Mouse (Mus musculus): ENCODE measurements around the gene Plekhs1. TPM values are rescaled to one million over a fixed set of nuclear protein-coding genes. Genes with fewer than 3 reads are reported as not detected.

Gene Plekhs1
- under 1 TPM in 1 of 2 experiments, not detected in 1; 0.25 TPM for total RNA-seq (2021)

DNA sequence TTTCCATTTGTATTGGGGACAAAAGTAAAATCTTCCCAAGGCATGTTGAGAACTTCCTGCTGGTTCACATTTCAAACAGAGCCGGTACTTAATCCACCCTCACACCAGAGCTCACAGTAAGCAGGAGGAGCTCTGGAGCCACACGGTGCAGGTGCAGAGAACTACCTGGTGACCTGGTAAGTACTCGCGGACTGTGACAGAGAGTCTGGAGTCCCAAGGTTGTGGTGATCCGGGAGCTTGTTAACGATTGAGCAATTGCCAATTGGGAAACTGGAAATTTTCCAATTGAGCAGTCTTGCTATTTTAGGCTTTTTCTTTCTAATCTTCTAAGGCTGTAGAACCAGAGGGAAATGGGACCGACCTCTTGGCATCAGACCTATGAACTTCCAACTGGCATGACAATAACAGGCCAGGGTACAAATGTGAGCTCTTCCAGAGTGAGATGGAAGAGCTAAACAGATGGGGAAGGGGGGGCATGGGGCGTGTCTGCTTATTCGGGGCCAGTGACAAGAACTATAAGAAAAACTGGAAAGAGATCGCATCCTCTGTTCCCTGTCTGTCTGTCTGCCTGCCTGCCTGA is at the start of gene Plekhs1:
Gene Plekhs1, plus strand, starts transcription at position 119 of the 580 bp plus-strand sequence.
- DNase-seq (ENCODE audit: low spot score): no peak
- intact Hi-C loops (cut with DNase I): no loop called here

DNA sequence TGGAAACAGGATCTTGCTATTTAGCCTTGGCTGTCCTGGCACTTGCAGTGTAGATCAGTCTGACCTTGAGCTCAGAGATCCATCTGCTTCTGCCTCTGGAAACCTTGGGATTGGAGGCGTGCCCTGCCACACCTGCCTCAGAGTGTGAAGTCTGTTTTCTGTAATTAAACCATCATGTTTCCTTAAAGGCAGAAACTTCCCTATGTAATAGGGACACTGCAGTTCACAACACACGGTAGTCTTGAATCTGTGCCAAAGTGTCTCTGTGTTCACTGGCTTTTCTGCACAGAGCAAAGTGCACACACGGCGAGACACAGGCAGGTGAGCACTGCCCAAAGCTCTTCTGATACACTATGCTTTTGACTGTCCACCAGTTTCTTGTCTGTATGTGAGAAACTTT is 43.0 kb upstream of the Plekhs1 start:
- no peak for DNase-seq (ENCODE audit: low spot score)
- intact Hi-C loops (cut with DNase I): no loop called here

DNA sequence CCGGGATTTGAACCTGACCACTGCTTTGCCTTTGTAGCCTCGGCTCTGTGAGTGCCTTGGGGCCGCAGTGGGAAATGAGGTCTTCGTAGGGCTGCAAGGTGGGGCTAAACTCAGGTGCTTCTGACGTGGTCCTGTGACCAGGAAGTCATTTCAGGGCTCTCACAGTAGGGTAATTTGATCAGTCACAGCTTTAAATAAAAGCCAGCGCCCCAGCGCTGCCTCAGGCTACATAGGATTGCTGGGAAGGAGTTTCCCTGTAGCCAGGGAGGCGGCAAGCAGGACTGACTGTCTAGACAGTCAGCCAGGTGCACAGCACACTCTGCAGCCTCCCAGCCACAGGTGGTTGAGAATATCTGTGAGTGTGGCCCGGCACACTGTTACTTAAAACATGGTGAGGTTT is 42.0 kb upstream of the Plekhs1 start:
- intact Hi-C loops (cut with DNase I): no loop called here

DNA sequence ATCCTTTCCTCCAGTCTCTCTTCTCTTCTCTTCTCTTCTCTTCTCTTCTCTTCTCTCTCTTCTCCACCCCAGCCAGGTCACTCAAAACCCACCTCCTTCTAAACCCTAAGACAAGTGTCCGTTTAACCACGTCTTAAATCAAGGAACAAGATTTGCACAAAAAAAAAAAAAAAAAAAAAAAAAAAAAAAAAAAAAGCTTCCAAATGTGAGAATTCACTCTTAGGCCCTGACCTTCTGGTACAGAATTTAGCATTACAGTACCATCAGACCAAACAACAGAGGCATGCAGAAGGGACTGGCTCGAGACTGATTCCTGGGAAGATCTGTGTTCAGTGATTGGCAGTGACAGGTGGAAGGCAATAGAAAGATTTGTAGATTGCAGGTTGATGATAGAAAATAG is 41.1 kb upstream of the Plekhs1 start:
- DNase-seq (ENCODE audit: low spot score): no peak
- intact Hi-C loops (cut with DNase I): loop anchor here (5.0 to 10.0 kb wide), 3 partner anchors 357 to 487 kb away; no protein-coding TSS in a partner anchor

More for the DNA sequence above, 42.0 kb upstream of the Plekhs1 start:
- DNase-seq (ENCODE audit: low spot score): no peak

DNA sequence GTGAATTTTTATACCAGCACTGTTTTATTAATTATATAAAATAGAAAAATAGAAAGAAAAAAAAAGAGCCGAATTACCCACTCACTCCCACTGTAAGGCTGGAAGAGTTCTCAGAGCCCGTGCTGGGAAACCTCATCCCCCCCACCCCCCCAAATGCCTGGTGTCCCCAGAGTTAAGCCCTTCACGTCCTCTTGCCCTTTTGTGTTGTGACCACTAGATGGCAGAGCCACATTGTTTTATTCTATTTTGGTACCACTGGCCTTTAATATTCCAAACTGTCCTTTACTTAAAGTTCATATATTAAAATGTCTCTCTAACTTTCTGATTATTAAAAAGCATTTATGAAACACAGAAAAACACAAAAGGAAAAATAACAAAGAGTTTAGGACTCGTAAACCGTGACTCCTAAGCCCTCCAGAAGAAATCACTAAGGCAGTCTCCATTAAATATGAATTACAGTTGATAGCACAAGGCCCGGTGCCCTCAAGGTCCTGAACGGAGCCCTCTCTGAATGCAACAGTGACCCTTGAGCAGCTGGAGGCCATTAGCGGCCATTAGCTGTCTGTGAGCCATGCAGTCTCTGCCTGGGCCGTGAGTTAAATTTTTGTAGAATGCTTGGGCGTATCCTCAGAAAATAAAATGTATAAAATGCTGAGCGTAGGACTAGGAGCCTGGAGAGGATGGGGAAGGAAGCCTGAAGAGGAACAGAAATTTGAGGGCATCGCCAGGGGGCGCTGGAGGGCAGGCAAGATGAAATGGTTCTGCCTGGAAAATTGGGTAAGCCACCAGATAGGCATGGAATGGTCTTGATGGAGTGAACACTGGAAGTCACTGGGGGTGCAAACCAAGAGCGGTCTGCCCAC is 38.7 kb upstream of the Plekhs1 start:
- intact Hi-C loops (cut with DNase I): loop anchor here (1.0 to 10.0 kb wide), 4 partner anchors 143 to 485 kb away; no protein-coding TSS in a partner anchor
- DNase-seq (ENCODE audit: low spot score): peak; percentile 61

DNA sequence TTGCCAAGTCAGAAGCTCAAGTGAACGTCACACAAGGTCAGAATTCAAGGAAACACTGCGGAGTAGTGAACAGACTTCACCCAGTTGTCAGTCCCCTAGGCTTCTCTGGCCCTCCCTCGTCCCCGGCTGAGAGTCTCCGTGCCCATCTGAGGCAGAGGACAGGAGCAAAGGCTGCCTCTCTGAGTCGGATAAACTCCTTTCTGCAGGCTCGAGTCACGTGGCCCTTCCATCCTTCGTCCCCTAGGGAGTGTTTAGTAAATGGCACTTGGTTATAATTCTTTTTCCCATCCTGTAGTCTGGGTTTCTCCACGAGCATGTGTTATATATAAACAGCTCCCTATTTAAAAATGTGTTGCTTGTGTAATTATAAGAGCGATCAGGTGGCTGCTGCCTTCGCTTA is 38.1 kb upstream of the Plekhs1 start:
- intact Hi-C loops (cut with DNase I): loop anchor here (5.0 to 10.0 kb wide), 3 partner anchors 354 to 484 kb away; no protein-coding TSS in a partner anchor
- no peak for DNase-seq (ENCODE audit: low spot score)

DNA sequence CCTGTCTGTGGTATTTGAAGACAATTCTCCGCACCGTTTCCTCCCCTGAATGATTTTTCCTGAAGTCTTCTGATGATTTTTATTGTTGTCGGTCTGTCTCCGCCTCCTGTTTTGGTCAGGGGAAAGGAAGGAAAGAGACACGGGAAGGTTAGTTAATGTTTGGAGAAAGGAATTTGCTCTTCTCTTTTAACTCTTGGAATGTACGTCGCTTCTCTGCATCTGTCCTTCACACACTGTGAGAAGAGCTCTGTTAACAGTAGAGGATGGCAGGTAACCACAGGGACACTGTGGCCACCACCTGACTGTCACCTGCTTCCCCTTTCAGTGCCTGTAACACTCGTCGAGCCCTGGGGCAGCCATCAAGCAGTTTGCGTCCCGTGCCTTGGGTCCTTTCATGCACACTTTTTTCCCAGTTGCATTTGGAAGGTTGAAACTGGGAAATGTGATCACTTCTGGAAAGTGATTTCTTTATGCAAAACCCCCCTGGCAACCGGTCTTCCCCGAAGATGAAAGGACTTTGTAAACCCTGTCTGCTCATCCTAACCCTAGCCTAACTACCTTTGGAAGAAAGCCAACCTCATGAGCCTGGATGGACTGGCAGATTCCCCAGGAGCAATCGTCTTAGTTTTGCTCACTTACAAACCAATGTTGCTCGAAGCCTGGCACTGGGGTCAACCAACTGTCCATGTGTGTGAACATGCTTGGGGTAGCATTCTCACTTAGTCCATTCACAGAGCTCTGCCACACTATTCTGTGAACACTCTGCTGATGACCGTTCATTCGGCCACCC is 36.6 kb upstream of the Plekhs1 start:
- no peak for DNase-seq (ENCODE audit: low spot score)
- intact Hi-C loops (cut with DNase I): loop anchor here (5.0 to 10.0 kb wide), 3 partner anchors 352 to 482 kb away; no protein-coding TSS in a partner anchor

DNA sequence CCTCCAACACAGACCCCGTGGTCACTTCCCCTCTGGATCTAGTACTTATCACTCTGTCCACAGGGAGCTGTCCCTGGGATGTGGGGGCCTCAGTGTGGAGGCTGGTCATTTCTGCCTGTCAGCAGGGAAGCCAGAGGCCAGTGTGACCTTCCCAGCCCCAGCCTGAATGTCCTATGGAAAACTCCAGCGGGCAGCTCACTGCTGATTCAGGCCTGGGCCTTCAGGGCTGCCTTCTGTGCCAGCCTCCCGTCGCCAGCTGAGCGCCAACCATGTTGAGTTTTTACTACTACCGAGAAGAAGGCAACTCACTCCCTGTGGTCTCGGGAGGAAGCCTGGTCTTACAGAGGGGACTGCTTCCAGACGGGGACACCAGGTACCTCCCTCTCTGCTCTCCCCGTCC is 35.9 kb upstream of the Plekhs1 start:
- DNase-seq (ENCODE audit: low spot score): no peak
- intact Hi-C loops (cut with DNase I): loop anchor here (10.0 kb wide), 1 partner anchor 389 kb away; no protein-coding TSS in a partner anchor

DNA sequence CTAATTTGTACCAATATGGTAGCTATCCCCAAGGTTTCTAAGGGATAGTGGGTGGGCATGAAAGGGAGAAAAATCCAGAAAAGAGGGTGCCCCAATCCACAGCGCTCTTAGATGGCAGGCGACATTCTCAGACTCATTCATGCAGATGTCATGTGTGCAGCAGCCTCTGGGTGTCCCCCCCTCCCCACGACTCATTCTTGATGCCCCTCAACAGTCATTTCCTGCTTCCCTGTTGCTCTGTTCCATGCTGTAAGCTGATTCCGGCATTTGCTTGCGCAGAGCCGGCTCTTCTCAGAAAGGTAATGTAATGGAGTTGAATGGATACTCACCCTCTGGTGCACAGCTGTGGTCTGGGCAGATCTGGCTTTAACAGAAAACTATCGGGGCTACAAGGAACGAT is 31.1 kb upstream of the Plekhs1 start:
- DNase-seq (ENCODE audit: low spot score): no peak
- intact Hi-C loops (cut with DNase I): no loop called here

DNA sequence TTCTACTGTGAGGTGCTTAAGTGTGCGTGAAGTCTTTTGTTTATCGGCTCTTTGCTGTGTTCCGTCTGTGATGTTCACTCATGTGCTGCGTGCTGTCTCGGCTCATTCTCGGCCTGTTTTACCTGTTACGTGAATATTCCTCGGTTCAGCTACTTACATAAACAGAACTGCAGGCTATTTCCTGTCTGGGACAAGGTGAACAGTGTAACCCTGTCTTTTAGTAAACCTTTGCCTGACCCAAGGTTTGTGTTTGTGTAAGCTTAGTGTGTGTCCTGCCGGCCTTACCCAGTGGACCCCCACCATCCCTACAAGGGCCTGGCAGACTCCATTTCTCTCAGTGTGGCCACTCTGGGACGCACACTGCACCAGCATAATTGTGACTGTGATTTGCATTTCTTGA is 28.7 kb upstream of the Plekhs1 start:
- no peak for DNase-seq (ENCODE audit: low spot score)

DNA sequence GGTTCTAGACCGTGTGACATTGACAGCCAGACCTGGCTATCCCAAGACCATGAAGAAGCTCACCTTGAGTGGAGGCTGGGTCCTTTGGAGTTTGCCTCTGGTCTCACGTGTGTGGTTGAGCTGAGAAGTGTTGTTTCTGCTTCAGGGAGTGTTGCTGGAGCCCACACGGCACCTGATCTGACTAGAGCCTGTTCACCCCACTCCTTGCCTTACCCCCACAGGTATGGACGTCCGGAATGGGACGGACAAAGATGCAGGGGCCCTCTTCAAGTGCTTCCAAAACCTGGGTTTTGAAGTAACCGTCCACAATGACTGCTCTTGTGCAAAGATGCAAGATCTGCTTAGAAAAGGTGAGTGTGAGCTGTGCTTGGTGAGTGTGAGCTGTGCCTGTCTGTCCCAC is 27.9 kb upstream of the Plekhs1 start:
- intact Hi-C loops (cut with DNase I): no loop called here
- DNase-seq (ENCODE audit: low spot score): no peak

More for the DNA sequence above, 28.7 kb upstream of the Plekhs1 start:
- intact Hi-C loops (cut with DNase I): no loop called here

DNA sequence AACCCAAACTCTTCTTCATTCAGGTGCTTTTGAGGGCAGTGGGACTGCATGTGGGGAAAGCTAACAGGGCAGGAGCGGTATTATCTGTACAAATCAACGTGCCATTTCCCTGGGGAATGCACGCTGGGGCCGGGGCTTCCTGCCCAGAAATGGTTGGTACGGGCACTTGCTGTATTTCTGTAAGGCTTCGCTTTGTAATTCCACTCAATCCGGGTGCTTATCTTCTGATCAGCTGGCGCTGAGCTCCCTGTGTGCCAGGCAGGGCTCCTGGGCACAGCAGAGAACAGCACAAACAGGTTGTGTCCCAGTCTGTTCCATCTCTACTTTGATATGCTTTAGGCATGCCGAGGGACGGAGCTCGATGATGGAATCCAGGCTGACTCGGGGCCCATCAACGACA is 25.1 kb upstream of the Plekhs1 start:
- no peak for DNase-seq (ENCODE audit: low spot score)
- intact Hi-C loops (cut with DNase I): no loop called here

DNA sequence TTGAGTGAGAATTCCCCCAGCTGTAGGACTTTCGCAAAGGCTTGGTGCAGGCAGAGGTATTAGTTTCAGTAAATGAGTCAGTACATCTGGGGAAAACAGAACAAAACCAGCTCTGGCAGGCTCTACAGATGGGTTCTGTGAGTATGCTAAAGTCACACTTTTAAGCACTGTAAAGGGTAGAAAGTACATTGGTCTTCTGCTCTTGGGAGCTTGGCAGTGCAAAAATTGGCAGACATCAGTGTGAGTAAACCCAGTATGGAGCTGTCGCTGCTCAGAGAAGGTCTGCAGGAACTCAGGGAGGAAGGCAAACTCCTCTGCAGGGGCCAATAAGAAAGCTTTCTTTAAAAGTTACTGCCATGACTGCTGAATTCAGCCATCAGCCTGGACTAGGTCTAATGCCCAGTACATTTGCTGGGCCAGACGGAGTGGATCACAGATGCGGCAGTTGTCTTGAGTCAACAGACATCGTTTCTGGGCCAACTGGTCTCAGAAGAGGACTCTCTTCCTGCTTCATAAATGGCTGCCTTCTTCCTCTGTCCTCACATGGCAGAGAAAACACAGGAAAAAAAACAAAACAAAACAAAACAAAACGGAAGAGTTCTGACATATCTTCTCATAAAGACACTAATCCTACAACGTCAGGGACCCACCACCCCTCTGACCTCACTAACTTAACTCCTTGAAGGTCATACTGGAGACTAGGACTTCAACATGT is 22.9 kb upstream of the Plekhs1 start:
- DNase-seq (ENCODE audit: low spot score): no peak
- intact Hi-C loops (cut with DNase I): no loop called here

DNA sequence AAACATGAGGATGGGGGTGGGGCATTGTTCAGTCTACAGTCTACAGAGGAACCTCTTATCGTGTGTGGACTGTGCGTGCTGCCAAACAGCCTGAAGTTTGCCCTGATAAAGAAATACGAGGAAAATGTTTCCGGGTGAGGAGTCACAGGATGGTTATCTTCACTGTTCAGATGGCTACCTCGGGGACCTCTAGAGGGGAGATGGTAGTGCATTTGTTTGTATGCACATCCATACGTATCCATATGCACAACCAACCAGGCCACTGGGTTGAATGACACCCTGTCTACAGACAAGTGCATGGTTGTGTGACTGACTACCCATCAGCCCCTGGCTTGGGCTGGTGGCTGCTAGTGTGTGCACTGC is 22.4 kb upstream of the Plekhs1 start:
- intact Hi-C loops (cut with DNase I): no loop called here
- no peak for DNase-seq (ENCODE audit: low spot score)

DNA sequence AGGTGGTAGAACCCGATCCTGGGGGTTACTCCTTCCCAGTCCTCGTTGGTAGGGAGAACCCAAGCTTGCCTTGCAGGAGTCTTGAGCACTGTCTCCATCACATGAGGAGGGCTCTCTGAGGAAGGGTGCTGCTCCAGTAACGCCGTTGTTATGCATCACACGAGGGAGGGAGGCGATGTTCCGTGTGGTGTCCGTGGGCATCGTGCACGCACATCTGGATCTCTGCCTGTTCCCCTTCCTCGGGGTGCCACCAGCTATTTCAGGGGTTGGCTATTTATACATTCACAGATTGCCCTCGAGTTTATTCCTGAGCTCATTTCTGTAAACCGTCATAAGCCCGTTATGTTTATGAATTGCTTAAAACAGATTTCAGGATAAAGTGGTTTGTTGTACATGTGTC is 18.0 kb upstream of the Plekhs1 start:
- intact Hi-C loops (cut with DNase I): no loop called here
- no peak for DNase-seq (ENCODE audit: low spot score)

DNA sequence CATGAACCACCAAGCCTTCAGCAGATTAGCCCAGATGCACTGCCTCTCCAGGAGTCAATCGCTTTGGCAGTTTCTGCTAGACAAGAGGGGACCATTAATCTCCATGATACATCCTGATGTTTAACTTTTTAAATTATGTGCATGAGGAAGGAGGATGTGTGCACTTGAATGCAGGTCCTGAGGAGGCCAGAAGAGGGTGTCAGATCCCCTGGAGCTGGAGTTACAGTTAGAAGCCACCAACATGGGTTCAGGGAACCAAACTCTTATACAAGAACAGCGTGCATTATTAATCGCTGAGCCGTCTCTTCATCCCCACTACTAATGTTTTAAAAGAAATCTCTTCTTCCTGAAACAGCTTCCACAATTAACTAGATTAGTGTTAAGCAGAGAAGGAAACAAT is 12.7 kb upstream of the Plekhs1 start:
- intact Hi-C loops (cut with DNase I): no loop called here
- no peak for DNase-seq (ENCODE audit: low spot score)

DNA sequence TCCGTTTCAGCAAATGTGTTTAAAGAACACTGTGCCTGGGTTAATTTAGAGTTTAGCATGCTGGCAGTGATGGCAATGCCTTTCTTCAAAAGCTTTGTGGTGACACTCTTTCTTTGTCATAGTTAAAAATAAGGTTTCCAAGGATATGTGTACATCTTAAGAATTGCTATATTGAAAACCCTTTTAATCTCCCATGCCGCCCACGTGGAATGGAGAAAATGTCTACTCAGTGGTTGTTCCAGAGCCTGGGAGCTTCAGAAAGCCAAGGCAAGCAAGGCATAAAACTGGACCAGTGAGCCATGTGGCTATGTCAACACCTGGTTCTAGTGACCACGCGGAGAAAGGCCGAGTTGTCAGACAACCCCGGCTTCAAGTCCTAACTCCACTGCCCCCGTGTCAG is 11.9 kb upstream of the Plekhs1 start:
- intact Hi-C loops (cut with DNase I): no loop called here
- no peak for DNase-seq (ENCODE audit: low spot score)

DNA sequence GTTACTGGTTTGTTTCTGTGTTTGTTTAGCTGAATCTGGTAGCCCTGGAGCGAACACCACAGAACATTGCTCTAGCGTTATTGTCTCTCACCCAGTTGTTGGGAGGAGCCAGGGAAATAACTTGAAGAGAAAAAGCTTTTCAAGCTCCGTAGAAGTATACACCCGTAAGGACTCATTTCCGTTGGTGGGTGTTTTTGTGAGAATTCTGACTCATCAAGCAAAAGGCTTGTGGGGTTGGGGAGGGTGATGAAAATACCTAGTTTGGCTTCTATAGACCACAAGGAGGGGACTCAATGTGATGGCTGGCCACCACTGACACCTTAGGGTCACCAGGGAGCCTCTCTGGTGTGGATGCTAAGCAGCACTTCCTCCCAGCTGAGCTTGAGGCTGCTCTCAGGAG is 10.5 kb upstream of the Plekhs1 start:
- intact Hi-C loops (cut with DNase I): no loop called here

DNA sequence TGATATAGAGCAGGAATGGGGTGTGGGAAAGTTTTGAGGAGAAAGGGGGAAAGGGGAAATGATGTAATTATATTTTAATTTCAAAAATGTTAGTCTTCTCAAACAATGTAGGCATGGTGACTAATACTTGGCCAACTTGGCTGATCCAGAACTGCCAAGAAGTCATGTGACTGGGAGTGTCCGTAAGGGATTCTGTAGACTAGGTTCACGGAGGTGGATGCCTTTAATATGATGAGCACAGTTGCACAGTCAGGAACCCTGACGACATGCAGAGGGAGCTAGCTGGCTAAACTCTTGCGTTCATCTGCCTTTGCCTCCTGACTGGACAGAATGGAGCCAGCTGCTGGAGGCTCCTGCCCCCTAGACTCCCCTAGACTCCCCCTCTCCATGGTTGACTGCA is 9.6 kb upstream of the Plekhs1 start:
- intact Hi-C loops (cut with DNase I): no loop called here
- no peak for DNase-seq (ENCODE audit: low spot score)

More for the DNA sequence above, 10.5 kb upstream of the Plekhs1 start:
- DNase-seq (ENCODE audit: low spot score): no peak

DNA sequence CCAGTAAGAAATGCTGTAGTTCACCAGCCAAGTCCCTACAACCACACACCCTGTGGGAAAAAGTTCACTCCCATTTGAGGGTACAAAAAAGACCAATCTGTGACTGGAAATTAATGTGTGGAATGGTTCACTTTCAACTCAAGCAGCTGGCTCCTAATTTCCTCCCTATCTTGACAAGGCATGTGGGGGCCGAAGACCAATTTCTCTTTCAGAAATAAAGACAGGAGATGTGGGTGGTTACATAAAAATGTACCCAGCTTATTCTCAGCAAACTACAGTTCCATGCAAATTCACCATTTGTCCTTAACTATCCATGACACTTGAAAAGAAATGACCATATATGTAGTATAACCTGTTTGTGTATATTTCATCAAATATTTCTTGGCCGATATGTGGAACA is 9.0 kb upstream of the Plekhs1 start:
- no peak for DNase-seq (ENCODE audit: low spot score)
- intact Hi-C loops (cut with DNase I): no loop called here
